29 mouse cellular contexts compared by ENCODE assay signal in the genomic region with DNA sequence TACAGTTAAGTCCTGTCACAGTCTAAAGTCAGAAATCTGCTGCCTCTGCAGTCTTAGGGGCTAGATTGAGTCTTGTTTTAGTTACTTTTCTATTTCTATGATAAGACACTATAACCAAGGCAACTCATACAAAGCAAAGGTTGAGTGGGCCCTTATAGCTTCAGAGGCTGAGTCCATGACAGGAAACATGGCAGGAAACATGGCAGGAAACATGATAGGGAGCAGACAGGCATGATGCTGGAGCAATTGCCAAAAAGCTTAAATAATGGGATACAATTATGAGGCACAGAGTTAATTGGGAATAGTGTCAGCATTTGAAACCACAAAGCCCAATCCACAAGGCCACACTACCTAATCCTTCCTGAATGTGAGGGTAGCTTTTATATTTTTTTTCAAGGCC.
"Had no signal": no experiment of that assay in that cellular context is flagged by ENCODE, and none has a peak within 500 bp of the region (broad histone marks: within the 10 kb centered on the region; RNA-seq: fewer than 3 reads in every experiment).

No protein-coding gene starts in this region.

- DNase-seq: left cerebral cortex, postnatal 4 days; liver; liver, embryonic 13.5 days; liver, postnatal 0 days; lung, adult 18-20 months; lung, adult 2 months; lung, embryonic 14.5 days; lung, postnatal 10 days; lung, postnatal 14 days; lung, postnatal 36 days; lung, postnatal 4 days; midbrain, embryonic 14.5 days had no signal

- H3K36me3 ChIP-seq: limb, embryonic 10.5 days; limb, embryonic 12.5 days; limb, embryonic 13.5 days; limb, embryonic 15.5 days; liver, embryonic 12.5 days; liver, embryonic 13.5 days; liver, embryonic 15.5 days; lung, embryonic 15.5 days; midbrain, embryonic 10.5 days; midbrain, embryonic 12.5 days; midbrain, embryonic 13.5 days; midbrain, embryonic 15.5 days had no signal

- ATAC-seq: liver, embryonic 12.5 days; liver, postnatal 0 days; lung, postnatal 0 days; midbrain, embryonic 13.5 days; midbrain, embryonic 15.5 days; midbrain, embryonic 16.5 days had no signal

- H3K4me3 ChIP-seq: limb, embryonic 10.5 days; limb, embryonic 12.5 days; limb, embryonic 13.5 days; limb, embryonic 15.5 days; liver, embryonic 12.5 days; liver, embryonic 13.5 days; liver, embryonic 15.5 days; lung, embryonic 15.5 days; megakaryocyte, embryonic 14.5 days; midbrain, embryonic 10.5 days; midbrain, embryonic 12.5 days; midbrain, embryonic 13.5 days; midbrain, embryonic 15.5 days; myocyte had no signal

- H3K27me3 ChIP-seq: limb, embryonic 12.5 days; limb, embryonic 13.5 days; limb, embryonic 15.5 days; liver, embryonic 12.5 days; liver, embryonic 13.5 days; liver, embryonic 15.5 days; lung, embryonic 15.5 days; megakaryocyte, embryonic 14.5 days; midbrain, embryonic 12.5 days; midbrain, embryonic 13.5 days; midbrain, embryonic 15.5 days had no signal

- H3K4me1 ChIP-seq: limb, embryonic 10.5 days; limb, embryonic 12.5 days; limb, embryonic 13.5 days; limb, embryonic 15.5 days; liver, embryonic 12.5 days; liver, embryonic 13.5 days; liver, embryonic 15.5 days; lung, embryonic 15.5 days; midbrain, embryonic 10.5 days; midbrain, embryonic 12.5 days; midbrain, embryonic 13.5 days; midbrain, embryonic 15.5 days had no signal

- H3K27ac ChIP-seq: limb, embryonic 10.5 days; limb, embryonic 12.5 days; limb, embryonic 13.5 days; limb, embryonic 15.5 days; liver, embryonic 12.5 days; liver, embryonic 13.5 days; liver, embryonic 14.5 days; liver, embryonic 15.5 days; lung, embryonic 15.5 days; macrophage; midbrain, embryonic 10.5 days; midbrain, embryonic 12.5 days; midbrain, embryonic 13.5 days; midbrain, embryonic 15.5 days had no signal
